Mouse (Mus musculus): ENCODE measurements around the gene Rab3a. TPM values are rescaled to one million over a fixed set of nuclear protein-coding genes. Genes with fewer than 3 reads are reported as not detected.

Gene Rab3a
- total and polyA plus RNA-seq, 3 experiments: 4.6 to 11.4 (median 10.8) TPM

- H3K4me3 ChIP-seq (ENCODE audit: low read depth, low read length): peak within 1 kb of the TSS; percentile 90
- H3K36me3 ChIP-seq (replicated peaks): peaks cover 72% of the 10 kb centered on the region
- H3K27me3 ChIP-seq (ENCODE audit: insufficient read depth, low read length): no peaks in the 10 kb centered on the region
- peak; percentile 85 for ATAC-seq (ENCODE audit: extremely low read depth, insufficient number of reproducible peaks, low FRiP score, poor library complexity, severe bottlenecking)
- H3K4me1 ChIP-seq (ENCODE audit: insufficient read depth, low read depth, low read length): peaks cover 90% of the 10 kb centered on the region
- H3K9me3 ChIP-seq (replicated peaks): no peaks in the 10 kb centered on the region
- peak; percentile 96 for DNase-seq (ENCODE audit: low spot score)
- no peak for TF ChIP-seq GATA1 (IDR thresholded peaks at IDR 0.05; ENCODE audit: borderline replicate concordance, low read length)
- TF ChIP-seq POLR2AphosphoS5 (IDR thresholded peaks at IDR 0.05; ENCODE audit: insufficient replicate concordance, low read depth, low read length): no peak
- no peak for TF ChIP-seq GATA2 (IDR thresholded peaks at IDR 0.05; ENCODE audit: borderline replicate concordance, low read depth, low read length)
- no peak for TF ChIP-seq CTCF (IDR thresholded peaks at IDR 0.05; ENCODE audit: low read depth, low read length)
- TF ChIP-seq TAL1 (conservative IDR thresholded peaks at IDR 0.05; ENCODE audit: low read depth, low read length): no peak
Measured at GRCm38 (mm10) chr8:70760775-70761406, 6.4 kb downstream of the Rab3a start, which contains the start of gene Mpv17l2. Gene Mpv17l2, minus strand, starts transcription at chr8:70760946.

- no peaks in the 10 kb centered on the region for H3K27me3 ChIP-seq (ENCODE audit: insufficient read depth, low read length)
- H3K4me3 ChIP-seq (ENCODE audit: low read depth, low read length): no peak overlapping the region; the same call in 1 of the 2 replicates
- ATAC-seq (ENCODE audit: extremely low read depth, insufficient number of reproducible peaks, low FRiP score, poor library complexity, severe bottlenecking) (no peak), DNase-seq (ENCODE audit: low spot score) (no peak)
- peaks cover 93% of the 10 kb centered on the region for H3K4me1 ChIP-seq (ENCODE audit: insufficient read depth, low read depth, low read length)
- no peak for TF ChIP-seq CTCF (IDR thresholded peaks at IDR 0.05; ENCODE audit: low read depth, low read length)
- no peak for TF ChIP-seq POLR2AphosphoS5 (IDR thresholded peaks at IDR 0.05; ENCODE audit: insufficient replicate concordance, low read depth, low read length)
- no peak for TF ChIP-seq TAL1 (conservative IDR thresholded peaks at IDR 0.05; ENCODE audit: low read depth, low read length)
- no peak for TF ChIP-seq GATA2 (IDR thresholded peaks at IDR 0.05; ENCODE audit: borderline replicate concordance, low read depth, low read length)
- no peak for TF ChIP-seq GATA1 (IDR thresholded peaks at IDR 0.05; ENCODE audit: borderline replicate concordance, low read length)
- no peaks in the 10 kb centered on the region for H3K9me3 ChIP-seq (replicated peaks)
- peaks cover 62% of the 10 kb centered on the region for H3K36me3 ChIP-seq (replicated peaks)
Measured at GRCm38 (mm10) chr8:70762118-70762517, 7.6 kb downstream of the Rab3a start.

DNA sequence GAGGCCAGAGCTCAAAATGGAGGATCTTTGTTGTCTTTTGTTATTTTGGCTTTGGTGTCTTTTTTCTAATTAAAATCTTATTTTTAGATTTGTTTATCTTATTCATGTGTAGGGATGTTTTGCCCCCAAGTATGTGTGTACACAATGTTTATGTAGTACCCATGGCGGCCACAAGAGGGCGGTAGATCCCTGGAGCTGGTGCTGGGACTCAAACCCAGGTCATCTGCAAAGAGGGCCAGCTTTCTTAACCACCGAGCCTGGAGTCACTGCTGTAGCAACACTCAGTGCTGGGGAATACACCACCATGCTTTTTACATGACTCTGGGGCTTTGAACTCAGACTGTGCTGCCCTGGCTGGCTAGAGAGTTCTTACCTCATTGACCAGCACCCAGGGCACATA lies 8.9 kb downstream of the Rab3a start:
- H3K9me3 ChIP-seq (replicated peaks): no peaks in the 10 kb centered on the region
- peak overlapping the region; percentile 63; the same call in 1 of the 2 replicates for H3K4me3 ChIP-seq (ENCODE audit: low read depth, low read length)
- H3K4me1 ChIP-seq (ENCODE audit: insufficient read depth, low read depth, low read length): peaks cover 90% of the 10 kb centered on the region
- peaks cover 62% of the 10 kb centered on the region for H3K36me3 ChIP-seq (replicated peaks)
- TF ChIP-seq CTCF (IDR thresholded peaks at IDR 0.05; ENCODE audit: low read depth, low read length): peak; percentile 82
- TF ChIP-seq GATA1 (IDR thresholded peaks at IDR 0.05; ENCODE audit: borderline replicate concordance, low read length): no peak
- no peak for TF ChIP-seq POLR2AphosphoS5 (IDR thresholded peaks at IDR 0.05; ENCODE audit: insufficient replicate concordance, low read depth, low read length)
- no peak for TF ChIP-seq TAL1 (conservative IDR thresholded peaks at IDR 0.05; ENCODE audit: low read depth, low read length)
- TF ChIP-seq GATA2 (IDR thresholded peaks at IDR 0.05; ENCODE audit: borderline replicate concordance, low read depth, low read length): no peak
- no peaks in the 10 kb centered on the region for H3K27me3 ChIP-seq (ENCODE audit: insufficient read depth, low read length)
- no peak for ATAC-seq (ENCODE audit: extremely low read depth, insufficient number of reproducible peaks, low FRiP score, poor library complexity, severe bottlenecking)
- DNase-seq (ENCODE audit: low spot score): no peak

DNA sequence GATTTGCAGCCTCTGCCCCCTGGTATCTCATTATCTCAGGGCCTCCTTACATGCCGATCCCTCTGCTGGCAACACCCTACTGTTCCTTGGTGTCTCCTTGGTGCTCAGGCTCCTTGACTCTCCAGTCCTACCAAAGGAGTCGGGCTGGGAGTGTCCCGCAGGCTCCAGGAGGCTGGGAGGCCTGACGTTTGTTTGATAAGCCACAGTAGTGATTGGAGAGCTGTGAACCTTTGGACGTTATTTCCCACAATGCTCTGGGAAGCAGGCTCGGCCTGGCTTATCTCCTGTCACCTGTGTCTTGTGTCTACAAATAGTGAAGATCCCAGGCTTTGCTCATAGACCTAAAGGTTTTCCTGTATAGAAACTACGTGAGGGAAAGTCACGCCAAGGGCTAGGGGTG lies 9.5 kb downstream of the Rab3a start:
- H3K9me3 ChIP-seq (replicated peaks): no peaks in the 10 kb centered on the region
- ATAC-seq (ENCODE audit: extremely low read depth, insufficient number of reproducible peaks, low FRiP score, poor library complexity, severe bottlenecking): 0 out of 2 replicates have a peak, but pooled peaks have one; percentile 6
- TF ChIP-seq TAL1 (conservative IDR thresholded peaks at IDR 0.05; ENCODE audit: low read depth, low read length) (peak; percentile 46), CTCF (IDR thresholded peaks at IDR 0.05; ENCODE audit: low read depth, low read length) (no peak)
- H3K4me3 ChIP-seq (ENCODE audit: low read depth, low read length): peak overlapping the region; percentile 63; the same call in 1 of the 2 replicates
- no peak for DNase-seq (ENCODE audit: low spot score)
- no peaks in the 10 kb centered on the region for H3K27me3 ChIP-seq (ENCODE audit: insufficient read depth, low read length)
- H3K36me3 ChIP-seq (replicated peaks): peaks cover 62% of the 10 kb centered on the region
- peaks cover 90% of the 10 kb centered on the region for H3K4me1 ChIP-seq (ENCODE audit: insufficient read depth, low read depth, low read length)

GRCm38 (mm10) chr8:70764676-70765075 lies 10.2 kb downstream of the Rab3a start:
- Histone ChIP-seq H3K36me3 (replicated peaks) (peaks cover 62% of the 10 kb centered on the region), H3K4me3 (ENCODE audit: low read depth, low read length) (peak overlapping the region; percentile 63; the same call in 1 of the 2 replicates), H3K4me1 (ENCODE audit: insufficient read depth, low read depth, low read length) (peaks cover 90% of the 10 kb centered on the region), H3K27me3 (ENCODE audit: insufficient read depth, low read length) (no peaks in the 10 kb centered on the region; the same call in 1 of the 2 replicates), H3K9me3 (replicated peaks) (no peaks in the 10 kb centered on the region)
- ATAC-seq (ENCODE audit: extremely low read depth, insufficient number of reproducible peaks, low FRiP score, poor library complexity, severe bottlenecking): no peak
- no peak for DNase-seq (ENCODE audit: low spot score)
- TF ChIP-seq GATA1 (IDR thresholded peaks at IDR 0.05; ENCODE audit: borderline replicate concordance, low read length) (no peak), TAL1 (conservative IDR thresholded peaks at IDR 0.05; ENCODE audit: low read depth, low read length) (no peak), CTCF (IDR thresholded peaks at IDR 0.05; ENCODE audit: low read depth, low read length) (no peak), GATA2 (IDR thresholded peaks at IDR 0.05; ENCODE audit: borderline replicate concordance, low read depth, low read length) (no peak), POLR2AphosphoS5 (IDR thresholded peaks at IDR 0.05; ENCODE audit: insufficient replicate concordance, low read depth, low read length) (no peak)

DNA sequence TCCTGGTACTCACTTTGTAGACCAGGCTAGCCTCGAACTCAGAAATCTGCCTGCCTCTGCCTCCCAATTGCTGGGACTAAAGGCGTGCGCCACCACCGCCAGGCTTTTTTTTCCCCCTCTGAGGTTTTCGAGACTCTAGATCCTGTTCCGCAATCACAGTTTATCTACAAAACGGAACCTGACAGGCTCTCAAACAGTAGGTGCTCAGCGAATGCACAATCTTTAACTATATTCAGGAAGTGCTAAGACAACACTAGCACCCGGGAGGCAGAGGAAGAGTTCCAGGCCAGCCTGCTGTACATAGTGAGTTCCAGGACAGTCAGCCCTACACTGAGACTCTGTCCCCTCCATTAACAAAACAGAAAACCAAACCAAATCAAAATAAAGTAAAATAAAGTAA lies 10.8 kb downstream of the Rab3a start:
- Histone ChIP-seq H3K27me3 (ENCODE audit: insufficient read depth, low read length) (no peaks in the 10 kb centered on the region; the same call in 1 of the 2 replicates), H3K9me3 (replicated peaks) (no peaks in the 10 kb centered on the region), H3K36me3 (replicated peaks) (peaks cover 66% of the 10 kb centered on the region), H3K4me3 (ENCODE audit: low read depth, low read length) (peak overlapping the region; percentile 73; the same call in 1 of the 2 replicates), H3K4me1 (ENCODE audit: insufficient read depth, low read depth, low read length) (peaks cover 89% of the 10 kb centered on the region)
- ATAC-seq (ENCODE audit: extremely low read depth, insufficient number of reproducible peaks, low FRiP score, poor library complexity, severe bottlenecking): no peak
- no peak for TF ChIP-seq TAL1 (conservative IDR thresholded peaks at IDR 0.05; ENCODE audit: low read depth, low read length)
- no peak for TF ChIP-seq GATA2 (IDR thresholded peaks at IDR 0.05; ENCODE audit: borderline replicate concordance, low read depth, low read length)
- TF ChIP-seq CTCF (IDR thresholded peaks at IDR 0.05; ENCODE audit: low read depth, low read length): no peak
- TF ChIP-seq GATA1 (IDR thresholded peaks at IDR 0.05; ENCODE audit: borderline replicate concordance, low read length): no peak
- no peak for TF ChIP-seq POLR2AphosphoS5 (IDR thresholded peaks at IDR 0.05; ENCODE audit: insufficient replicate concordance, low read depth, low read length)
- no peak for DNase-seq (ENCODE audit: low spot score)
